Mouse (Mus musculus): Measurements from ENCODE around the gene Olfr462.
A peak's percentile ranks its signal among the peaks of the same experiment; 100 is the strongest.

- TF ChIP-seq CTCF (conservative IDR thresholded peaks at IDR 0.05; ENCODE audit: insufficient read depth, insufficient read length, low read depth, low read length) (peak; percentile 37; the same call in 1 of the 2 replicates), POLR2A (IDR thresholded peaks at IDR 0.05; ENCODE audit: low read depth, low read length) (no peak)
Measured at GRCm38 (mm10) chr11:87883493-87883892, 8.6 kb downstream of the Olfr462 start.

All from kidney, adult 2 months (tissue).